Mouse (Mus musculus) limb, embryonic 13.5 days (tissue): ENCODE data around the gene Capn2. TPM values are rescaled to one million over a fixed set of nuclear protein-coding genes. Genes with fewer than 3 reads are reported as not detected.

Experiments
- ATAC-seq: fragments of 200-750 bp; cut with Nextera tagmentation; 2 replicates; pipeline ENCODE4 v1.8.0; 2017; ENCODE audit warnings: low read depth, moderate number of reproducible peaks, moderate TSS enrichment; ENCODE audit not compliant: low FRiP score
- H3K27ac ChIP-seq: fragments of 300-500 bp; sonication (generic); 2 replicates; pipeline ENCODE4 v1.5.1; 2015; ENCODE audit warnings: inconsistent platforms, mild to moderate bottlenecking, moderate library complexity
- H3K27me3 ChIP-seq: fragments of 300-500 bp; sonication (generic); 2 replicates; pipeline ENCODE4 v1.6.1; 2015; ENCODE audit warnings: mild to moderate bottlenecking, inconsistent platforms
- H3K36me3 ChIP-seq: fragments of 300-500 bp; sonication (generic); 2 replicates; pipeline ENCODE4 v1.6.1; 2015; ENCODE audit warnings: inconsistent platforms, mild to moderate bottlenecking, moderate library complexity
- H3K4me1 ChIP-seq: fragments of 300-500 bp; sonication (generic); 2 replicates; pipeline ENCODE4 v1.6.1; 2015; ENCODE audit warnings: inconsistent platforms
- H3K4me2 ChIP-seq: fragments of 300-500 bp; sonication (generic); replicated peaks from 2 replicates; pipeline ENCODE4 v1.6.1; 2015; ENCODE audit warnings: inconsistent platforms, mild to moderate bottlenecking, moderate library complexity
- H3K4me3 ChIP-seq: fragments of 300-500 bp; sonication (generic); 2 replicates; pipeline ENCODE4 v1.5.1; 2015; ENCODE audit warnings: moderate library complexity, mild to moderate bottlenecking, inconsistent platforms
- H3K9ac ChIP-seq: fragments of 300-500 bp; sonication (generic); 2 replicates; pipeline ENCODE4 v1.6.1; 2015; ENCODE audit warnings: mild to moderate bottlenecking, inconsistent platforms
- H3K9me3 ChIP-seq: fragments of 300-500 bp; sonication (generic); 2 replicates; pipeline ENCODE4 v1.6.1; 2016; ENCODE audit warnings: inconsistent platforms
- WGBS: fragments of 180-500 bp; shearing (Covaris S2); methylation state at CpG from one replicate; pipeline ENCODE4 v1.1.7; 2015; 5-methylcytosine and 5-hydroxymethylcytosine counted together
- polyA plus RNA-seq: library from polyadenylated mRNA; unstranded; fragments of >200 nt; fragmentation: Nextera tagmentation; extraction: Ambion mirVana; gene quantifications from 2 replicates; pipeline ENCODE4 v1.2.1, GENCODE M21; 2015

Capn2 gene
- polyA plus RNA-seq, result 138 and 148 TPM in 2 replicates

- peak; percentile 84 for ATAC-seq
- H3K27ac ChIP-seq, result peak within 1 kb of the TSS; percentile 94
- peak within 1 kb of the TSS; percentile 81 for H3K4me3 ChIP-seq
- H3K9me3 ChIP-seq, result no peaks in the 10 kb centered on the region
- H3K27me3 ChIP-seq, result no peaks in the 10 kb centered on the region
- H3K4me2 ChIP-seq, result peak within 1 kb of the TSS; percentile 79
- peaks cover 27% of the 10 kb centered on the region for H3K36me3 ChIP-seq
- WGBS, result under 1% methylated on average over 84 of the region's 84 CpGs
- H3K4me1 ChIP-seq, result peaks cover 70% of the 10 kb centered on the region
- peak within 1 kb of the TSS; percentile 95 for H3K9ac ChIP-seq
These were observed at the start of gene Capn2 for GRCm38 (mm10) chr1:182516758-182517676. Gene Capn2, minus strand, starts transcription at chr1:182517608.

GRCm38 (mm10) chr1:182565351-182565835 lies 48.0 kb upstream of the Capn2 start:
- Histone ChIP-seq H3K27me3 (no peaks in the 10 kb centered on the region), H3K4me3 (no peak overlapping the region), H3K36me3 (no peaks in the 10 kb centered on the region), H3K9me3 (no peaks in the 10 kb centered on the region), H3K4me1 (peaks cover 15% of the 10 kb centered on the region), H3K4me2 (no peak overlapping the region), H3K27ac (no peak overlapping the region), H3K9ac (no peak overlapping the region)
- WGBS, result 89% methylated on average over 6 of the region's 6 CpGs
- ATAC-seq, result no peak

GRCm38 (mm10) chr1:182564408-182565120 lies 47.2 kb upstream of the Capn2 start, which contains the start of gene Capn8:
Gene Capn8, plus strand, starts transcription at chr1:182565007.
- no peak within 1 kb of the TSS for H3K9ac ChIP-seq
- no peak within 1 kb of the TSS for H3K27ac ChIP-seq
- H3K4me1 ChIP-seq, result peaks cover 15% of the 10 kb centered on the region
- ATAC-seq, result no peak
- no peaks in the 10 kb centered on the region for H3K36me3 ChIP-seq
- 67% methylated on average over 5 of the region's 5 CpGs for WGBS
- no peaks in the 10 kb centered on the region for H3K27me3 ChIP-seq
- H3K4me2 ChIP-seq, result no peak within 1 kb of the TSS
- no peaks in the 10 kb centered on the region for H3K9me3 ChIP-seq
- no peak within 1 kb of the TSS for H3K4me3 ChIP-seq

- H3K4me3 ChIP-seq, result no peak overlapping the region
- whole genome bisulfite sequencing, result 34% methylated on average over 16 of the region's 16 CpGs
- H3K27ac ChIP-seq, result no peak overlapping the region
- H3K4me2 ChIP-seq, result peak overlapping the region; percentile 35
- H3K36me3 ChIP-seq, result no peaks in the 10 kb centered on the region
- ATAC-seq, result peak; percentile 22; the same call in 1 of the 2 replicates
- H3K9ac ChIP-seq, result no peak overlapping the region
- H3K9me3 ChIP-seq, result no peaks in the 10 kb centered on the region
- H3K4me1 ChIP-seq, result peaks cover 15% of the 10 kb centered on the region
- no peaks in the 10 kb centered on the region for H3K27me3 ChIP-seq
These were observed 45.4 kb upstream of the Capn2 start for GRCm38 (mm10) chr1:182562576-182563370.

DNA sequence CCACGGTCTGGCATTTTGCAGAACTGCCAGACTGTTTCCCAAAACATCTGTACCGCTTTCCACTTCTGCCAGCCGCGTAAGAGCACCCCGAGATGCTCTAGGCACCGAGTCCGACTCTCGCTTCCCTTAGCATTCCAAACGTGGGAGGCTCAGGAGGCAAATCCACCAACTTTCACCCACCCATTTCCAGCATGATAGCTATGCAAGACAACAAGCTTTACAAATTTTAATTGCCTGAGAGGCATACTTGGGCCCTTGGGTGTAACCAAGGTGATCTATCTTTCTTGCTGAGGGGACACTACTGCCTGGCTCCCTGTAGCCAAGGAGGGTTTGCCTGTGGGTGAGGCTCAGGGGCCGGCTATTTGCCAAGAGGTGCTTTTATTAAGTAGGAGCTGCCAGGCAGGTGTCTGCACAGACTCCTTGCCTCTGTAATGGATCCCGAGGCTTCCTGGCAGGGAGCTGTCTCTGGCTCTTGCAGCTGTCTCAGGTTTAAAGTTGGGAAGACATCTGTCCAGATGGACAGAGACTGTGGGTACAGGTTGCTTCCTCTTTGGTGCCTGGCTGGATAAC lies 44.6 kb upstream of the Capn2 start:
- Histone ChIP-seq H3K4me1 (peaks cover 15% of the 10 kb centered on the region), H3K36me3 (no peaks in the 10 kb centered on the region), H3K27ac (no peak overlapping the region)

GRCm38 (mm10) chr1:182560390-182561098 lies 43.1 kb upstream of the Capn2 start:
- Histone ChIP-seq H3K4me3 (no peak overlapping the region), H3K27me3 (no peaks in the 10 kb centered on the region), H3K36me3 (no peaks in the 10 kb centered on the region), H3K27ac (no peak overlapping the region), H3K4me1 (peaks cover 15% of the 10 kb centered on the region), H3K9ac (no peak overlapping the region), H3K4me2 (no peak overlapping the region), H3K9me3 (no peaks in the 10 kb centered on the region)
- WGBS, result 29% methylated on average over 3 of the region's 3 CpGs
- ATAC-seq, result peak; percentile 57; the same call in 1 of the 2 replicates

More for the DNA sequence above, 44.6 kb upstream of the Capn2 start:
- WGBS, result 71% methylated on average over 11 of the region's 11 CpGs
- Histone ChIP-seq H3K4me2 (peak overlapping the region; percentile 35), H3K27me3 (no peaks in the 10 kb centered on the region), H3K9ac (no peak overlapping the region), H3K9me3 (no peaks in the 10 kb centered on the region), H3K4me3 (no peak overlapping the region)
- no peak for ATAC-seq

DNA sequence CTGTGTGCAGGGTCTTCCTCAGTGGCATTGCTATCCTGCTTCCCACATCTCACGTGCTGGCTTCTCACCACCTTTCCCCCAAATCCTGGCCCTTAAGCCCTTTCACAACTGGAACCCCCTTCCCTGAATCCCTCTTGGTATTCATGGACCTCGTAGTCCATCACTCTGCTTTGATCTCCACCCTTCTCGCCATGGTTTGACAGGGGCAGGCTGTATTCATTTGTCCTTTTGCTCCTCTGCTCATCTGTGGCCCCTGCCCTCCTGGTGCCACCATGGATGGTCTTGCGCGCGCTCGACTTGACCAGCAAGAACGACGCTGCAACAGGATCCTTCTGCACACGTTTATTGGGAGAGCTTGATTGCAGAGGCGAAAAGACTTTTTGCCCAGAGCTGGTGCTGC lies 42.1 kb upstream of the Capn2 start:
- H3K27ac ChIP-seq, result no peak overlapping the region
- no peak overlapping the region for H3K4me3 ChIP-seq
- H3K36me3 ChIP-seq, result no peaks in the 10 kb centered on the region
- H3K4me2 ChIP-seq, result no peak overlapping the region
- WGBS, result 80% methylated on average over 11 of the region's 11 CpGs
- no peak overlapping the region for H3K9ac ChIP-seq
- H3K27me3 ChIP-seq, result no peaks in the 10 kb centered on the region
- H3K9me3 ChIP-seq, result no peaks in the 10 kb centered on the region
- ATAC-seq, result no peak
- peaks cover 15% of the 10 kb centered on the region for H3K4me1 ChIP-seq

GRCm38 (mm10) chr1:182558271-182558670 lies 40.9 kb upstream of the Capn2 start:
- Histone ChIP-seq H3K4me3 (no peak overlapping the region), H3K27ac (no peak overlapping the region), H3K4me2 (no peak overlapping the region), H3K9me3 (no peaks in the 10 kb centered on the region), H3K4me1 (peaks cover 15% of the 10 kb centered on the region), H3K27me3 (no peaks in the 10 kb centered on the region), H3K9ac (no peak overlapping the region), H3K36me3 (no peaks in the 10 kb centered on the region)
- no peak for ATAC-seq
- 58% methylated on average over 4 of the region's 4 CpGs for WGBS

- Histone ChIP-seq H3K36me3 (no peaks in the 10 kb centered on the region), H3K4me3 (no peak overlapping the region), H3K4me1 (no peaks in the 10 kb centered on the region), H3K27me3 (no peaks in the 10 kb centered on the region), H3K27ac (no peak overlapping the region), H3K9me3 (no peaks in the 10 kb centered on the region), H3K9ac (no peak overlapping the region), H3K4me2 (no peak overlapping the region)
- no peak for ATAC-seq
- WGBS, result 58% methylated on average over 12 of the region's 12 CpGs
These were observed 36.4 kb upstream of the Capn2 start for GRCm38 (mm10) chr1:182553649-182554375.

DNA sequence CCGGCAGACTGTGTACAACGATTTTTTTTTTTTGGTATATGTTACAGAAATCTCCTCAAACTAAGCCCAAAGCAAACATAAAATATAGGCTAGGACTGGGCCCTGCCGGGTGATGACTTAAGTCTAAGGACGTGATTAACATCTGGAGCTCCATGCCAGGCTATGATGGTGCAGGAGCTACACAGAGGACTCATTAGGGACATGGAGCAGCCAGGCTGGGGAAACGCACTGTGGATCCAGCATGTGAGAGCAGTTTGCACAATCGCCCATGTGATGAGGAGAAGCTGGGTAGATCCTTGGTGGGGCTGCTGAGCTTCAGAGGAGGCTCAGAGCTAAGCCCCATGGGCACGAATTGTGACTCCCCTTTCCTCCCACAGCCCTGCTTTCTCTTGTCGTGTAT lies 33.4 kb upstream of the Capn2 start:
- WGBS, result 71% methylated on average over 8 of the region's 8 CpGs

More for the DNA sequence above, 33.4 kb upstream of the Capn2 start:
- H3K9ac ChIP-seq, result no peak overlapping the region
- H3K36me3 ChIP-seq, result no peaks in the 10 kb centered on the region
- ATAC-seq, result no peak
- peaks cover 10% of the 10 kb centered on the region; the same call in 1 of the 2 replicates for H3K9me3 ChIP-seq
- H3K4me1 ChIP-seq, result no peaks in the 10 kb centered on the region
- H3K27ac ChIP-seq, result no peak overlapping the region
- H3K27me3 ChIP-seq, result no peaks in the 10 kb centered on the region
- H3K4me3 ChIP-seq, result no peak overlapping the region
- no peak overlapping the region for H3K4me2 ChIP-seq
